Mouse (Mus musculus) 3134 (cell line): Measurements from ENCODE around the gene Fam120c.

Experiments
- DNase-seq: peaks from one replicate; pipeline ENCODE4 v3.0.0-alpha.2; 2011; ENCODE audit warnings: low spot score; ENCODE audit not compliant: insufficient read length; ENCODE audit errors: extremely low read depth

Gene Fam120c

GRCm38 (mm10) chrX:151520458-151521322, 176.7 kb downstream of the Fam120c start, which contains the start of gene Phf8:
Gene Phf8 (plus strand): TSS chrX:151520672.
- peak; percentile 95 for DNase-seq
